Mouse (Mus musculus) CH12.LX (cell line): ENCODE data around the gene Bmf. TPM values are rescaled to one million over a fixed set of nuclear protein-coding genes. Genes with fewer than 3 reads are reported as not detected.

ENCODE experiments used
- DNase-seq: peaks from one replicate; pipeline ENCODE4 v3.0.0-alpha.2; 2013; ENCODE audit errors: extremely low read depth
- H3K27ac ChIP-seq: 2 replicates; pipeline ENCODE4 v1.5.1; 2012; ENCODE audit warnings: low read depth, mild to moderate bottlenecking, control low read depth, moderate library complexity; ENCODE audit not compliant: insufficient read depth
- H3K27me3 ChIP-seq: replicated peaks from 2 replicates; pipeline ENCODE3; 2012; ENCODE audit warnings: inconsistent platforms
- H3K36me3 ChIP-seq, 2 experiments: replicated peaks in 1 of 2; 2 replicates each; pipeline versions ENCODE3 to v1.6.1; 2012; ENCODE audit warnings: inconsistent platforms in 1 of 2, low read length in 1 of 2, mild to moderate bottlenecking in 1 of 2, mixed read lengths in 1 of 2, moderate library complexity in 1 of 2; ENCODE audit not compliant: control insufficient read depth in 1 of 2, insufficient read depth in 1 of 2
- H3K4me1 ChIP-seq, 2 experiments: 2 replicates each; pipeline ENCODE4 v1.6.1; 2012; ENCODE audit warnings: inconsistent platforms in 1 of 2, moderate library complexity in 1 of 2; ENCODE audit not compliant: insufficient read depth in 2 of 2, control insufficient read depth in 1 of 2
- H3K4me2 ChIP-seq: 2 replicates; pipeline ENCODE4 v1.6.1; 2012; ENCODE audit warnings: low read depth, mild to moderate bottlenecking, control low read depth; ENCODE audit not compliant: poor library complexity, insufficient read depth, severe bottlenecking
- H3K4me3 ChIP-seq, 3 experiments: fragments of 150-350 bp in 1 of 3; sonication (generic) in 1 of 3; replicated peaks in 1 of 3; 2 replicates each; pipeline versions ENCODE3 to v1.5.1; 2011 to 2012; ENCODE audit warnings: low read depth in 2 of 3, low read length in 2 of 3, mild to moderate bottlenecking in 2 of 3, moderate library complexity in 2 of 3, control low read depth in 1 of 3, improper control_type of control experiment in 1 of 3, inconsistent platforms in 1 of 3, mixed read lengths in 1 of 3; ENCODE audit not compliant: poor library complexity in 1 of 3
- H3K79me2 ChIP-seq: replicated peaks from 2 replicates; pipeline ENCODE4 v1.6.1; 2012; ENCODE audit warnings: mild to moderate bottlenecking, moderate library complexity; ENCODE audit not compliant: control insufficient read depth, poor library complexity, insufficient read depth, severe bottlenecking; ENCODE audit errors: extremely low read depth
- H3K9ac ChIP-seq: 2 replicates; pipeline ENCODE4 v1.6.1; 2012; ENCODE audit warnings: low read depth, mild to moderate bottlenecking, control low read depth, moderate library complexity; ENCODE audit not compliant: insufficient read depth
- H3K9me3 ChIP-seq: replicated peaks from 2 replicates; pipeline ENCODE3; 2012; ENCODE audit warnings: low read length, inconsistent platforms, mixed read lengths
- BHLHE40 ChIP-seq: IDR thresholded peaks from 2 replicates; pipeline ENCODE4 v1.6.1; 2011; ENCODE audit warnings: mild to moderate bottlenecking, low read depth, low read length, improper control_type of control experiment
- CHD1 ChIP-seq: IDR thresholded peaks from 2 replicates; pipeline ENCODE4 v1.6.1; 2012; ENCODE audit warnings: low read depth, low read length, improper control_type of control experiment, inconsistent platforms
- CHD2 ChIP-seq: IDR thresholded peaks from 2 replicates; pipeline ENCODE4 v1.6.1; 2011; ENCODE audit warnings: low read length, improper control_type of control experiment
- CTCF ChIP-seq, 2 experiments: IDR thresholded peaks in 1 of 2; conservative IDR thresholded peaks in 1 of 2; 2 replicates each; pipeline ENCODE4 v1.5.1; 2011 to 2012; ENCODE audit warnings: low read depth in 2 of 2, low read length in 2 of 2, improper control_type of control experiment in 1 of 2, inconsistent platforms in 1 of 2, mild to moderate bottlenecking in 1 of 2, moderate library complexity in 1 of 2
- E2F4 ChIP-seq: IDR thresholded peaks from 2 replicates; pipeline ENCODE4 v1.6.1; 2011; ENCODE audit warnings: low read depth, low read length, improper control_type of control experiment; ENCODE audit not compliant: insufficient replicate concordance
- ELF1 ChIP-seq: IDR thresholded peaks from 2 replicates; pipeline ENCODE4 v1.6.1; 2014; ENCODE audit warnings: low read depth, mild to moderate bottlenecking, inconsistent platforms, low read length, improper control_type of control experiment
- EP300 ChIP-seq: IDR thresholded peaks from 2 replicates; pipeline ENCODE4 v1.6.1; 2011; ENCODE audit warnings: low read length, improper control_type of control experiment
- ETS1 ChIP-seq: conservative IDR thresholded peaks from 2 replicates; pipeline ENCODE4 v1.6.1; 2012; ENCODE audit warnings: low read depth, mild to moderate bottlenecking, inconsistent platforms, low read length, improper control_type of control experiment, moderate library complexity
- GABPA ChIP-seq: IDR thresholded peaks from 2 replicates; pipeline ENCODE4 v1.6.1; 2012; ENCODE audit warnings: low read depth, low read length, improper control_type of control experiment, inconsistent platforms; ENCODE audit not compliant: insufficient replicate concordance
- HCFC1 ChIP-seq: IDR thresholded peaks from 2 replicates; pipeline ENCODE4 v1.6.1; 2012; ENCODE audit warnings: low read depth, mild to moderate bottlenecking, inconsistent platforms, low read length, improper control_type of control experiment
- IRF4 ChIP-seq: IDR thresholded peaks from 2 replicates; pipeline ENCODE4 v1.6.1; 2014; ENCODE audit warnings: low read depth, mild to moderate bottlenecking, inconsistent platforms, low read length, improper control_type of control experiment
- JUN ChIP-seq: IDR thresholded peaks from 2 replicates; pipeline ENCODE4 v1.6.1; 2011; ENCODE audit warnings: low read depth, mild to moderate bottlenecking, low read length, improper control_type of control experiment, moderate library complexity; ENCODE audit not compliant: insufficient read depth
- JUND ChIP-seq: conservative IDR thresholded peaks from 2 replicates; pipeline ENCODE4 v1.6.1; 2011; ENCODE audit warnings: low read depth, low read length, improper control_type of control experiment
- KAT2A ChIP-seq: IDR thresholded peaks from 2 replicates; pipeline ENCODE4 v1.6.1; 2012; ENCODE audit warnings: low read length, improper control_type of control experiment, inconsistent platforms; ENCODE audit not compliant: insufficient replicate concordance
- MAFK ChIP-seq: IDR thresholded peaks from 2 replicates; pipeline ENCODE4 v1.6.1; 2011; ENCODE audit warnings: low read length, improper control_type of control experiment; ENCODE audit not compliant: insufficient replicate concordance
- MAX ChIP-seq: IDR thresholded peaks from 2 replicates; pipeline ENCODE4 v1.6.1; 2011; ENCODE audit warnings: low read length, improper control_type of control experiment
- MAZ ChIP-seq: IDR thresholded peaks from 2 replicates; pipeline ENCODE4 v1.6.1; 2012; ENCODE audit warnings: low read depth, mild to moderate bottlenecking, inconsistent platforms, low read length, improper control_type of control experiment, moderate library complexity
- MEF2A ChIP-seq: IDR thresholded peaks from 2 replicates; pipeline ENCODE4 v1.6.1; 2014; ENCODE audit warnings: low read depth, mild to moderate bottlenecking, inconsistent platforms, low read length, improper control_type of control experiment, borderline replicate concordance
- MXI1 ChIP-seq: IDR thresholded peaks from 2 replicates; pipeline ENCODE4 v1.6.1; 2011; ENCODE audit warnings: mild to moderate bottlenecking, low read depth, low read length, improper control_type of control experiment
- MYC ChIP-seq: IDR thresholded peaks from 2 replicates; pipeline ENCODE4 v1.6.1; 2011; ENCODE audit warnings: low read depth, mild to moderate bottlenecking, improper control_type of control experiment, low read length
- NELFE ChIP-seq: IDR thresholded peaks from 2 replicates; pipeline ENCODE4 v1.6.1; 2011; ENCODE audit warnings: low read depth, low read length, improper control_type of control experiment
- NRF1 ChIP-seq: IDR thresholded peaks from 2 replicates; pipeline ENCODE4 v1.6.1; 2014; ENCODE audit warnings: low read depth, mild to moderate bottlenecking, inconsistent platforms, low read length, improper control_type of control experiment, moderate library complexity
- PAX5 ChIP-seq: IDR thresholded peaks from 2 replicates; pipeline ENCODE4 v1.6.1; 2012; ENCODE audit warnings: low read length, inconsistent platforms, mixed read lengths
- POLR2A ChIP-seq: IDR thresholded peaks from 2 replicates; pipeline ENCODE4 v1.6.1; 2011; ENCODE audit warnings: low read depth, mild to moderate bottlenecking, improper control_type of control experiment, low read length
- POLR2AphosphoS2 ChIP-seq: IDR thresholded peaks from 2 replicates; pipeline ENCODE4 v1.6.1; 2011; ENCODE audit warnings: low read depth, low read length, improper control_type of control experiment
- RAD21 ChIP-seq: IDR thresholded peaks from 2 replicates; pipeline ENCODE4 v1.6.1; 2011; ENCODE audit warnings: low read depth, mild to moderate bottlenecking, low read length, improper control_type of control experiment, moderate library complexity
- RCOR1 ChIP-seq: conservative IDR thresholded peaks from 2 replicates; pipeline ENCODE4 v1.6.1; 2012; ENCODE audit warnings: low read depth, mild to moderate bottlenecking, inconsistent platforms, low read length, improper control_type of control experiment
- SMC3 ChIP-seq: IDR thresholded peaks from 2 replicates; pipeline ENCODE4 v1.6.1; 2011; ENCODE audit warnings: low read depth, low read length, improper control_type of control experiment
- TBP ChIP-seq: conservative IDR thresholded peaks from 2 replicates; pipeline ENCODE4 v1.6.1; 2011; ENCODE audit warnings: low read depth, low read length, improper control_type of control experiment
- TCF12 ChIP-seq: IDR thresholded peaks from 2 replicates; pipeline ENCODE4 v1.6.1; 2014; ENCODE audit warnings: low read depth, mild to moderate bottlenecking, inconsistent platforms, low read length, improper control_type of control experiment
- UBTF ChIP-seq: IDR thresholded peaks from 2 replicates; pipeline ENCODE4 v1.6.1; 2012; ENCODE audit warnings: low read depth, mild to moderate bottlenecking, inconsistent platforms, low read length, improper control_type of control experiment, moderate library complexity
- USF1 ChIP-seq: IDR thresholded peaks from 2 replicates; pipeline ENCODE4 v1.6.1; 2014; ENCODE audit warnings: low read depth, mild to moderate bottlenecking, inconsistent platforms, low read length, improper control_type of control experiment
- USF2 ChIP-seq: conservative IDR thresholded peaks from 2 replicates; pipeline ENCODE4 v1.6.1; 2011; ENCODE audit warnings: low read depth, low read length, improper control_type of control experiment
- ZC3H11A ChIP-seq: IDR thresholded peaks from 2 replicates; pipeline ENCODE4 v1.6.1; 2012; ENCODE audit warnings: low read depth, mild to moderate bottlenecking, inconsistent platforms, low read length, improper control_type of control experiment
- ZKSCAN1 ChIP-seq: IDR thresholded peaks from 2 replicates; pipeline ENCODE4 v1.6.1; 2012; ENCODE audit warnings: low read depth, inconsistent platforms, low read length, improper control_type of control experiment, borderline replicate concordance
- ZMIZ1 ChIP-seq: IDR thresholded peaks from 2 replicates; pipeline ENCODE4 v1.6.1; 2012; ENCODE audit warnings: low read depth, mild to moderate bottlenecking, inconsistent platforms, low read length, improper control_type of control experiment
- ZNF384 ChIP-seq: IDR thresholded peaks from 2 replicates; pipeline ENCODE4 v1.6.1; 2012; ENCODE audit warnings: low read depth, low read length, improper control_type of control experiment, inconsistent platforms
- dilution Hi-C: fragments of 300-500 bp; cut with MboI; formaldehyde crosslinking; loops from 2 replicates; pipeline ENCODE4 v1.14.3; 2020; ENCODE audit warnings: low sequenced_read_pairs; ENCODE audit not compliant: extremely low pct_unique_long_range_greater_than_20kb, extremely low pct_ligation_motif_present
- in situ Hi-C: fragments of 300-500 bp; cut with MboI; formaldehyde crosslinking; loops from 3 replicates; pipeline ENCODE4 v1.14.3; 2019; ENCODE audit warnings: low sequenced_read_pairs, low pct_ligation_motif_present, low pct_unique_long_range_greater_than_20kb, mixed read lengths
- polyA plus RNA-seq: library from polyadenylated mRNA; unstranded; fragments of >175 nt; gene quantifications from 2 replicates; pipeline ENCODE4 v1.2.1, GENCODE M21; 2012; ENCODE audit warnings: low read depth; ENCODE audit not compliant: insufficient read length
- total RNA-seq, 2 experiments: library from RNA; depleted of rRNA; stranded (reverse); fragments of 300-350 nt in 1 of 2; fragments of >200 nt in 1 of 2; gene quantifications; 2 replicates each; pipeline ENCODE4 v1.2.3; 2012 to 2014

The Bmf gene
- total RNA-seq (2012; rRNA removed) (3.4 and 5.6 TPM in 2 replicates), total RNA-seq (2014; rRNA removed) (2.6 and 2.8 TPM in 2 replicates), polyA plus RNA-seq (1.1 and 1.4 TPM in 2 replicates)

DNA sequence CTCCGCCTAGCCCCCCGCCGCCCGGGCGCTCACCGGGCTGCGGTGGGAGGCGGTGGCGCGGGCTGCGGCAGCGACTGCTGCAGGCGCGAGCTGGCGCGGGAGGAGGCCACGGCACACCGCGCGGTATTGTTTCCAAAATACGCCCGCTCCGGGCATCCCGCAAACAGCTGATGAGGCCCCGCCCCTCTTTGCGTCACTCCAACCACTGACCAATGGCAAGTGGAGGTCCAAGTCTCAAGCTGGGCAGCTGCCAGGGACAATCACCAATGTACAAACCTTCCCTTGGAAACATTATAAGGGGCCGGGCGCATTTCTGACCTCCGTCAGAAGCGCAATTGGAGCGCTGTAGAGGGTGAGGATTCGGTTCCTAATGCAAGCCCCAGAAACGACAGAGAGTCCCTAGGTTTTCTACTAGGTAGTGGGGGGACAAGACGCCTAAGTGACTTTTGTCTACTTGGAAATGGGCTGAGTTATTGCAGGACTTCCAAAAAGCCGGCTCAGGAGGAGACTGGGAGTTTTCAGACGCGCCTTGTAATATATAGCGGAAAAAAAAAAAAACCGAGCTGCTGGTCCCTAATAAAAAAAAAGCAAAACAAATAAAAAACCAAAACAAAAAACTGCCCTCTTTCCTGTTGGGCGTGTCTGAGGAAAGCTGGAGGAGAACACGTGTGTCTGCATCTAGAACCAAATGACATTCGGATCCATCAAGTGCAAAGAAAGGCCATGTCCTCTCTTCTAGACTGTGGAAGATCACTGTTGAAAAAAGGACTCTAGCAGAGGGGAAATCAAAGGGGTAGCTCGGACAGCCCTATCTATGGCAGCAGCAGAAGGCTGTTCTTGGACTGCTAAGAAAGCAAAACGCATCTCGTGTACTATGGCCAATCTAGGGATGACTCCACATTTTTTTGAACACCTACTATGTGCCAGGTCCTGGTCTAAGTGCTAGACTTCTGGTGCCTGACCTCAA is at the start of gene Bmf:
Bmf (minus strand) TSS at position 181 of the 967 bp plus-strand sequence.
- dilution Hi-C loops: no loop called here
- Histone ChIP-seq H3K4me1 (peaks cover 10 to 62% of the 10 kb centered on the region in 2 experiments), H3K4me3 (peak within 1 kb of the TSS; percentile 43 to 89 (median 60)), H3K79me2 (no peaks in the 10 kb centered on the region), H3K36me3 (peaks cover 0 to 5% of the 10 kb centered on the region in 2 experiments), H3K27ac (no peak within 1 kb of the TSS), H3K27me3 (no peaks in the 10 kb centered on the region), H3K9me3 (peaks cover 12% of the 10 kb centered on the region), H3K9ac (peak within 1 kb of the TSS; percentile 60), H3K4me2 (peak within 1 kb of the TSS; percentile 95)
- peak; percentile 71 for DNase-seq
- in situ Hi-C loops: loop anchor here (5.0 kb wide), 1 partner anchor 48 kb away; the partner anchor contains the start of gene Bub1b
- TF ChIP-seq RAD21: no peak
- no peak for TF ChIP-seq CTCF (conservative IDR thresholded peaks at IDR 0.05 in 1 of 2, IDR thresholded peaks at IDR 0.05 in 1 of 2; ENCODE audit: low read depth in 2 of 2, low read length in 2 of 2)
- TF ChIP-seq ZKSCAN1: peak; percentile 80
- peak; percentile 80 for TF ChIP-seq ETS1
- peak; percentile 52 for TF ChIP-seq MEF2A
- no peak for TF ChIP-seq USF1
- no peak for TF ChIP-seq TBP
- TF ChIP-seq SMC3: no peak
- TF ChIP-seq CHD2: no peak
- peak; percentile 77 for TF ChIP-seq MXI1
- TF ChIP-seq HCFC1: peak; percentile 51
- no peak for TF ChIP-seq NELFE
- peak; percentile 36; the same call in 1 of the 2 replicates for TF ChIP-seq BHLHE40
- TF ChIP-seq IRF4: peak; percentile 29; the same call in 1 of the 2 replicates
- no peak for TF ChIP-seq JUND
- TF ChIP-seq ZMIZ1: no peak
- peak; percentile 56; the same call in 1 of the 2 replicates for TF ChIP-seq MAZ
- no peak for TF ChIP-seq JUN
- TF ChIP-seq CHD1: no peak
- no peak for TF ChIP-seq USF2
- TF ChIP-seq PAX5: no peak
- TF ChIP-seq UBTF: no peak
- TF ChIP-seq ZC3H11A: no peak
- peak; percentile 43; the same call in 1 of the 2 replicates for TF ChIP-seq ELF1
- no peak for TF ChIP-seq MYC
- TF ChIP-seq RCOR1: no peak
- no peak for TF ChIP-seq TCF12
- TF ChIP-seq NRF1: no peak
- peak; percentile 25; the same call in 1 of the 2 replicates for TF ChIP-seq MAX
- no peak for TF ChIP-seq MAFK
- TF ChIP-seq EP300: no peak
- no peak for TF ChIP-seq POLR2AphosphoS2
- TF ChIP-seq ZNF384: peak; percentile 64; the same call in 1 of the 2 replicates
- TF ChIP-seq KAT2A: no peak
- TF ChIP-seq E2F4: no peak
- TF ChIP-seq POLR2A: no peak
- TF ChIP-seq GABPA: no peak
